Mouse (Mus musculus) cerebellum, adult 18-20 months (tissue): ENCODE results near the gene Bcat1.

Experiments
- DNase-seq, 2 experiments: peaks; one replicate each; pipeline ENCODE4 v3.0.0; 2021

Gene Bcat1

DNA sequence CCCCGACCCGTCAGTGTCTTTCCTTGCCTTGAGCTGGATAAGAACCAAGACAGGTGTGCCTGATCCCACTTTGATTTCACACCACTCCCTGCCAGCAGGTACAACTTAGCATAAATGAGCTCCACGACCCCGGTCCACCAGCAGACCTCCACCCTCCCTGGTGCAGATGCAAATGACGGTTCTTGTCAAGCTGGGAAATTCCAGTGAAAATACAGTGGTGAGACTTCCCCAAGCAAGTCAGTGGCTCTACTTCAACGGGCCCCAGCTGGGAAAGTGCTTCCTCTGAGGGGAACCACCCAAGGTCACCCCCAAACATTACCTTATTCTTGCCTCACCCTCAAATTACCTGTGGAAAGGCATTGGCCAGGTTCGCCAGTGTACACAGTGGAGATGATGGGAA is 16.0 kb upstream of the Bcat1 start:
- DNase-seq, result no peak

DNA sequence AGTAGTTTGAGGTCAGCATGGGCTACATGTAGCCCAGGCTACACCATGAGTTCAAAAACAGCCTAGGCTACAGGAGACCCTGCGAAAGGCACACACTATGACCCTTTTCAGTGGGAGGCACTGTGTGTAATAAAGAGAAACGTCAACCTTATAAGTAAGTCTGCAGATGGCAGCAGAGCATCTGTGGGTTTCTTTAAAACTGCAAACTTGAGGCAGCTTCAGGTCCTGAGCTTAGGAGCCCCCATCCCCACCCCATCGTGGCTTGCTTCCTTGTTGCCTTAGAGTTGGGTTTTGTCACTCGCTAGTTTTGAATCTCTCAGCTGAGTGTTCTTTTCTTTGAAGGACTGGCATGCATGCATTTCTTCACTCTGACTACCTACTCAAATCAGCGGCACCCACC is 14.9 kb upstream of the Bcat1 start:
- no peak for DNase-seq

GRCm38 (mm10) chr6:145090201-145090863 is 14.3 kb upstream of the Bcat1 start:
- no peak for DNase-seq

- DNase-seq, result no peak
Measured at GRCm38 (mm10) chr6:145089373-145089772, 13.4 kb upstream of the Bcat1 start.

DNA sequence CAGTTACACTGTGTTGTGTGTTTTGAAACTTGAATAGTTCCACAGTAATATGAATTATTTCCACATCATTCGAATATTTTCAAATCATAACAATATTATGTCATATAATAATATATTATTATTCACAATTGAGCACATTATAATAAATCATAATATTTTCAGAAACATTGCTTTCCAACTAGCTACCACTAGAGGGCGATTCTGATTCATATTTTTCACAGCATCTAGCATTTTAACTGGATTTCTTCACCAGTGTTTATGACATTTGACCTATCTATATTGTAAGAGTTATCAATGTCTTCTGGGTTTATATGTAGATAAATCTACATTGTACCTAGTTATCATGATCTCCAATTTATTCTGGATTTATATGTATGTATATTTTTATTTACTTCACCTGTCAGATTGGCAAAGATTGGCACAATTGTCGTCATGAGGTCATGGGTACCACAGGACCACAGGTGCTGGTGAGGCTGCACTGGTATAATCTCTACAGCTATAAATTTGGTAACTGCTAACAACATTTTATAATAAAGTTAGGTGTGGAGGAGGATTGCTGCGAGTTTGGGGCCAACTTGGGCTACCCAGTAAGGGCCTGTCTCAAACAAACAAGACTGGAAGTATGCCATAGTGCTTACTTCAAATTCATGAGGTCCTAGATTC is 12.6 kb upstream of the Bcat1 start:
- DNase-seq, result no peak

DNA sequence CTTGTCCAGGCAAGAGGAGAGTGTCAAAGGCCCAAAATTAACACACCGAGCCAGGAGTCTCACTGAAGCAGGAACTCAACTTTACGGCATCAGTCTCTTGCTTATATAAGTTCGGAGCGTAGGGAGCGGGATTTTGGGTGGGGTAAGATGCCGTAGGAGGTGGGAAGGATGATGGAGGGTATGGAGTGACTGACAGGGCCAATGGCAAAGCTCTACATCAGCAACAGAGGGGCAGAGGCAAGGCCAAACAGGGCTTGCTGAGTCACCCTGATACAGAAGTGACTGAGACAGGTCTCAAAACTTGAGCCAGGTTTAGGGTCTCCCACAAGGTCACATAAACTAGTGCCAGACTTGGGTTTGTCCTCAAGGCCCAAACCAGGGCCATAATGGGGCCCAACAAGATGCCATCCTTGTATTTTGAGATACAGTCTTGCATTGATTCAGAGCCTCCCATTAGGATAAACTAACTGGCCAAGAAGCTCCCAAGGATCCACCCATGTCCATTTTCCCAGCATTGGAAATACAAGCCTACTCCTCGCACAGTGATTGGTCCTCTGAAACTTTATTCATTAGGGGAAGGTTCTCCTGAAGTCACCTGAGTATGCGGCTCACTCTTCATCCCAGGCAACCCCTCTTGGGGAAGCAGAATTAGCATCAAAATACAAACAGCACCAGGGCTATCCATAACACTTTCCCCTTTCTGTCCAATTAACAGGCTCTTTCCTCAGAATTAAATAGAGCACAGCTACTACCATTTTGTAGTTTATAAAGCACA is 8.5 kb upstream of the Bcat1 start:
- no peak for DNase-seq

DNA sequence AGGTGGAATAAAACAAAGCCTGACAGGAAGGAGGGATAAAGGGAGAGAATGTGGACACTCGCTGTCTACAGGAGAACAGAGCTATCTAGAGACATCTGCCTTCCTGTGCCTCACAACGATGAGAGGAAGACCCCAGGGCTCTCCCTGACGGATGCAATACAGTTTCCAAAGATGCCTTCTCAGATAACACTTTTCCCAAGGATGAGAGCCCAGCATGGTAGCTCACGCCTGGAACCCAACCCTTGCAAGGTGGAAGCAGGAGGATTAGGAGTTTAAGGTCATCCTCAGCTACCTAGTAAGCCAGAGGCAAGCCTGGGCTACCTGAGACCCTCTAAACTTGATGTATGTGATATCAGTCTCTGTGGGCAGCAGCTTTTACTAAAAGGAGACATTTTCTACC is 5.7 kb upstream of the Bcat1 start:
- DNase-seq, result no peak

GRCm38 (mm10) chr6:145079087-145079759 is 3.2 kb upstream of the Bcat1 start:
- DNase-seq, result no peak

- DNase-seq, result no peak
Measured at GRCm38 (mm10) chr6:145076286-145076685, 302 bp upstream of the Bcat1 start.

DNA sequence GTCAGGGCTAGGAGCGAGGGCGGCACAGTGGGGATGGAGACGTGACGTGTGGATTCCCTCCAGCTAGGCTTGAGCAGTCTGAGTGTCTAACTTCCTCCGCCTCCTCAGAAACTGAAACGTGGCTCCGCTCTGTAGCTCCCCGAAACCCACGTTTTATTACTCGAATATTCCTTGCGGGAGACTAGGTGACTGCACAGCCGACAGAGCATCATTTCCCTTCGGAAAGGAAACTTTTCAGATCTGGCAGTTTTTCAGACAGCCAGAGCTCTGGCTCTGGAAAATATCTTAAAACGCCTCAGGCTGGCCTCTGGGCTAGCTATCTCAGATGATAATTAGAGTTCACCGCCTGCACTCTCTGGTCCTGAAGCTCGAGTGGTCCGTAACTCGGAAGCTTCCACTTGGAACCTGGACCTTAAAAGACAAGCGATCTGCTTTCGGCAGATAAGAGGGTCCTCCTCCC is 866 bp downstream of the Bcat1 start:
- DNase-seq, result peak in 1 of 2 experiments; percentile 23

DNA sequence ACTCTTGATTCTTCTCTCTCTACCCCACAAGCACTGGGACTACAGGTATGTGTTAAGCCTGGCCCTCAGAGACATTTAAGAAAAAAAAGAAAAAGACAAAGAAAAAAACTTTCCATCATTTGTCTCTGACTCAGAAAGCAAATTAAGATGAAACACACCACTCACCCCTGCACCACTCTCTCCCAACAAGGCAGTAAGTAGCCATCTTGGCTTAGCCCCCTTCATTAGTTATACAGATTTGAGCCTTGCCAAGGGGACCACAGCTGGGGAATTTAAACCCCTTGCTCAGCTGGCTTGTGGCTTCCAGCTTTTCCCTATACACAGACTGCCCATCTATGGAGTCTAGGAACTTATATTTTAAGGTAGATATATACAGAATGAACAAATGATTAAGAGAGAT is 1.5 kb downstream of the Bcat1 start:
- no peak for DNase-seq

DNA sequence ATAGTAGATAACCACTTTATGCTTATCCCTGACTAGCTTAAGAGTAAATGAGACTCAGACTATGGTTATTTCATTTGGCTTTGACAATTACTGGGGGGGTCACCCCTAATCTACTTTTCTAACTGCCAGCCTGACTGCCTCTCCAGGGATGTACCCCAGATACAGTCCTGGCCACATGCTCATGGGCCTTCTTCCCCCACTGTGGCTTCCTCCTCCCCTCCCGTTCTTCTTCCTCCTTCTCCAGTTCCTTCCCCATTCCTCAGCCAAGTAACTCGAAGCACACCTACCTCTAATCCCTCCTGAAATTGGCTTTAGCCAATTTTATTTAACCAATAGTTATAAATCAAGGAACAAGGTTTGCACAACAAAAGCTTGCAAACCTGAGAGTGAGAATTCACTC is 6.1 kb downstream of the Bcat1 start:
- no peak for DNase-seq

GRCm38 (mm10) chr6:145069397-145069796 is 6.6 kb downstream of the Bcat1 start:
- no peak for DNase-seq

DNA sequence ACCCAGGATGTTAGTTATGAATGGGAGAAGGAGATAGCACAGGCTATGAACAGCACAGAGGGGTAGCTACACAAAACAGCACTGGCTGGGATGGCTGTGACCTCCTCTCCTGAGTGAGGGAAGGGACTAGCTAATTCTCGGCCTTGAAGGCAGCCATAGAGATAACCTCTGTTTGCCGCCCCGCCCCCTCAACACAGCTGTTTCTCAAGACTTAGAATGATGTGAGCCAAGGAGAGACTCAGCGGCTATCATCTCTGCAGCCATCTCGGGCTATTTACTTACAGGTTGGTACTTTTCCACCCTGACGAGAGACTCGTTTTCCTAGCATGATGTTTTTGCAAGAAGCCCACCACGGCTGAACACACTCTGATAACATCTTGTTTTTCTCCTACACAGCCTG is 8.3 kb downstream of the Bcat1 start:
- DNase-seq, result no peak

- no peak for DNase-seq
Measured at GRCm38 (mm10) chr6:145066416-145066815, 9.6 kb downstream of the Bcat1 start.

DNA sequence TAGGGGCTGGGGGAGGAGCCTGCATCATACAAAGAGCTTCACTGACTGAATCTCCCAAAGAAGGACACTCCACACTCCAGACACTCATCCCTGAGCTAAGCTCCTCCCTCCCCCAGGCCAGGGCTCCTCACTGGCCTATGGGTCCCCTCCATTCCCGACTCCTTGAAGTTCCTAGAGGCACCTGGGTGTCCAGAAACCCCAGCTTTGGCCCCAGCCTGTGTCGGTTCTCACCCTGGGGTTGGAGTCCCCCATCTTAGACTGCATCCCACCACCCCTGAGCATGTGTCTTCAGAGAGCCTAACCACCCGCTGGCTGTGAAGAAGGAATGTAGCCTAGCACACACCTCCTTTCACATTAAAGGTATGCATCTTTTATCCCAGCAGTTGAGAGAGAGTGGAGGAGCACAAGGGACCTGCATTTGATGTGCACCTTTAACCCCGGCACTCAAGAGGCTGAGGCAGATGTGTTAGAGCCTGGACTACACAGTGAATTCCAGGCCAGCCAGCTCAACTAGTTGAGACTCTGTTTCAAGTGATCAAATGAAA is 10.6 kb downstream of the Bcat1 start:
- no peak for DNase-seq

GRCm38 (mm10) chr6:145064104-145064503 is 11.9 kb downstream of the Bcat1 start:
- DNase-seq, result no peak

DNA sequence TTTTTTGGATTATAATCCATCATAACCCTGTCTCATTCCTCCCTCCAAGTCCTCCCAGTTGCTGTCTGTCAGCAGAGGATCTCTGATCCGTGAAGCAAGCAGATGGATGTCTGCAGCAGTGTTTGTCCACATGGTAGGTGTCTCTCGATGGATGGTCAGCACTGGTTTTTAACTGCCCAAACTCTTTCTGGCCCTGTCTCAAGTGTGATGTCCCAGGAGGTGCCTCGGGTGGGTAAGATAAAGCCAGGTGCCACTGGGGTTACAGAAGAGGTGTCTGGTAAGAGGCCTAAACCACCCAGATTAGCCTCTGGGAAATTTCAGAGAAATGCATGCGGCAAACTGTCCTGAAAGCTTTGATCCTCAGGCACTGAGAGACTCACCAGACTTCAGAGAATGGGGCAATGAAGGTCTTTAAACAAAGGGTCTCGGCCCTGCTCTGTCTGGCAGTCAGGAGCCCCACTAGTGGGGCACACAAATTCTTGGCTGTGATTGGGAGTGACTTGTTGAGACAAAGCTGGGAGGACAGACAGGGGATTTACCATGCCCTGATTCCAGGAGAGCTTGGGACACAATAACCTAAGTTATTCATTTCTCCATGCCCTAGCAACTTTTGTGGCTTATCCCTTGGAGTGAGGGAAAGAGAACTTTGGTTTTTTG is 12.6 kb downstream of the Bcat1 start:
- DNase-seq, result no peak

DNA sequence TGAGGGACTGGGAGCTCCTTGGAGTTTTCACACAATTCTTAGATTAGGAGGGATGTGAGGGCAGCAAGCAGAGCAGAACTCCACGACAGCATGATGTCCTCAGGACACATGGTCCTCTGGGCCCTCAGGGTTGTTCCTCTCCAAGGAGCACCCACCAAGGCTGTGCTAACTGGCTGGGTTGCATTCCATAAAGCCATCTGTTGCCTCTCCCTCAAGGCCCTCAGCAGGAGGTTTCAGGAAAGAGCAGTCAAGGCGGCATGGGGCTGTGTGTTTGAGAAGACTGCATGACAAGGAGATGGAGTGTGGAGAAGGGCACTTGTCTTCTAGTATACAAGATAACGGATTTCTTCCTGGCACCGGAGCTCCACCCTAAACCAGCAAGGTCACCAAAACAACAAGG is 13.2 kb downstream of the Bcat1 start:
- DNase-seq, result no peak

- no peak for DNase-seq
Measured at GRCm38 (mm10) chr6:145061361-145061760, 14.6 kb downstream of the Bcat1 start.

DNA sequence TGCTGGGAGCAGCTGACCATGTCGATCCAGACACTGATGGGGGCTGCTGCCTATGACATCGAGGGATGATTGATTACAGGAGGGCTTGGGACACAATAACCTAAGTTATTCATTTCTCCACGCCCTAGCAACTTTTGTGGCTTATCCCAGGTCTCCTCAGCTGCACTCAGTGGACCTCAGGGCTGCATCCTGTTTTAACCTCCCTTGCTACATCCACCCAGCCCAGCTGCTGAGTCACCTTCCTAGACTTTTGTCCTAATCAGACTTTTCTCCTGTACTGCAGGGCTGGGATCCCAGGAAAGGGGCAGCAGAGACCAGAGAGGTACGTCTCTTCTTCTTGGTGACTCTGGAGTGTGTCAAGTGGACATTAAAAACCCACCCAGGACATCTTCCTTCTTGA is 19.9 kb downstream of the Bcat1 start:
- DNase-seq, result no peak

- no peak for DNase-seq
Measured at GRCm38 (mm10) chr6:145055277-145055858, 20.6 kb downstream of the Bcat1 start.
